Mouse (Mus musculus) cerebellum, adult 18-20 months (tissue): ENCODE measurements at regions not wholly inside any gene's neighbourhood (a gene's known extent, or its start where the extent isn't known, plus 50 kb on each side); places are given as distances from the start of the nearest gene placed in this dataset.
"Not testable (repeated sequence)": the region's sequence is repeated elsewhere in the genome, so short reads cannot be mapped to it uniquely, and the experiment has no call there.

ENCODE experiments used
- DNase-seq, 2 experiments: peaks; one replicate each; pipeline ENCODE4 v3.0.0; 2021

GRCm38 (mm10) chr12:77088452-77088851 lies 126.5 kb upstream of the Max start:
- no peak for DNase-seq

- not testable (repeated sequence) for DNase-seq
These were observed 124.9 kb upstream of the Max start for GRCm38 (mm10) chr12:77086931-77087330.

GRCm38 (mm10) chr12:77085894-77086293 lies 123.9 kb upstream of the Max start:
- no peak for DNase-seq

- no peak for DNase-seq
These were observed 123.2 kb upstream of the Max start for GRCm38 (mm10) chr12:77085244-77085643.

GRCm38 (mm10) chr12:77084744-77085143 lies 122.7 kb upstream of the Max start:
- DNase-seq: no peak

GRCm38 (mm10) chr12:77084343-77084742 lies 122.3 kb upstream of the Max start:
- no peak for DNase-seq

GRCm38 (mm10) chr12:77083760-77084159 lies 121.8 kb upstream of the Max start:
- no peak for DNase-seq

GRCm38 (mm10) chr12:77081774-77082173 lies 119.8 kb upstream of the Max start:
- DNase-seq: no peak

- DNase-seq: no peak
These were observed 117.5 kb upstream of the Max start for GRCm38 (mm10) chr12:77079481-77079880.

- DNase-seq: no peak
These were observed 114.7 kb upstream of the Max start for GRCm38 (mm10) chr12:77076678-77077077.

- no peak for DNase-seq
These were observed 112.6 kb upstream of the Max start for GRCm38 (mm10) chr12:77074602-77075001.

GRCm38 (mm10) chr12:77071700-77072099 lies 109.7 kb upstream of the Max start:
- no peak for DNase-seq

GRCm38 (mm10) chr12:77067938-77068337 lies 105.9 kb upstream of the Max start:
- no peak for DNase-seq

- DNase-seq: no peak
These were observed 105.1 kb upstream of the Max start for GRCm38 (mm10) chr12:77067115-77067514.

GRCm38 (mm10) chr12:77065645-77066512 lies 103.9 kb upstream of the Max start:
- no peak for DNase-seq

GRCm38 (mm10) chr12:77064048-77064447 lies 102.0 kb upstream of the Max start:
- DNase-seq: no peak

GRCm38 (mm10) chr12:77061562-77061847 lies 99.5 kb upstream of the Max start:
- no peak for DNase-seq

- no peak for DNase-seq
These were observed 99.0 kb upstream of the Max start for GRCm38 (mm10) chr12:77060766-77061561.

- no peak for DNase-seq
These were observed 98.2 kb upstream of the Max start for GRCm38 (mm10) chr12:77060060-77060695.

GRCm38 (mm10) chr12:77059679-77060059 lies 97.7 kb upstream of the Max start:
- DNase-seq: no peak

GRCm38 (mm10) chr12:77058596-77059190 lies 96.7 kb upstream of the Max start:
- DNase-seq: no peak

- no peak for DNase-seq
These were observed 94.9 kb upstream of the Max start for GRCm38 (mm10) chr12:77056748-77057370.

- DNase-seq: no peak
These were observed 92.7 kb upstream of the Max start for GRCm38 (mm10) chr12:77054700-77055099.
